Mouse (Mus musculus): ENCODE data around the gene Clec4f. TPM values are rescaled to one million over a fixed set of nuclear protein-coding genes. Genes with fewer than 3 reads are reported as not detected.
A peak's percentile ranks its signal among the peaks of the same experiment; 100 is the strongest.
"Not testable (repeated sequence)": the region's sequence is repeated elsewhere in the genome, so short reads cannot be mapped to it uniquely, and the experiment has no call there.

Gene Clec4f
- total RNA-seq, 2 experiments from 2014 or later = not detected

GRCm38 (mm10) chr6:83690936-83691335, 34.9 kb upstream of the Clec4f start:
- no peak overlapping the region for H3K4me3 ChIP-seq
- TF ChIP-seq CTCF (conservative IDR thresholded peaks at IDR 0.05) = no peak
- DNase-seq (ENCODE audit: low spot score in 2 of 2) = no peak
- no peak overlapping the region for H3K27ac ChIP-seq

- peak; percentile 81 for TF ChIP-seq CTCF (conservative IDR thresholded peaks at IDR 0.05)
- DNase-seq (ENCODE audit: low spot score in 2 of 2) = peak; percentile 5 to 46
- Histone ChIP-seq H3K4me3 (no peak overlapping the region), H3K27ac (no peak overlapping the region)
Measured at GRCm38 (mm10) chr6:83690277-83690676, 34.3 kb upstream of the Clec4f start.

GRCm38 (mm10) chr6:83689374-83689773, 33.4 kb upstream of the Clec4f start:
- Histone ChIP-seq H3K27ac (no peak overlapping the region), H3K4me3 (no peak overlapping the region)
- DNase-seq (ENCODE audit: low spot score in 2 of 2) = no peak
- TF ChIP-seq CTCF (conservative IDR thresholded peaks at IDR 0.05) = no peak

GRCm38 (mm10) chr6:83677757-83678156, 21.8 kb upstream of the Clec4f start, which contains the start of gene Cd207:
Gene Cd207, minus strand, starts transcription at chr6:83677857.
- no peak for DNase-seq (ENCODE audit: low spot score in 2 of 2)
- Histone ChIP-seq H3K27ac (no peak within 1 kb of the TSS), H3K4me3 (no peak within 1 kb of the TSS)
- no peak for TF ChIP-seq CTCF (conservative IDR thresholded peaks at IDR 0.05)

GRCm38 (mm10) chr6:83673395-83673794, 17.4 kb upstream of the Clec4f start:
- no peak overlapping the region for H3K27ac ChIP-seq
- peak; percentile 95 for TF ChIP-seq CTCF (conservative IDR thresholded peaks at IDR 0.05)
- DNase-seq (ENCODE audit: low spot score in 2 of 2) = peak; percentile 71 to 88
- H3K4me3 ChIP-seq = no peak overlapping the region

GRCm38 (mm10) chr6:83665009-83665408, 9.0 kb upstream of the Clec4f start:
- no peak for TF ChIP-seq CTCF (conservative IDR thresholded peaks at IDR 0.05)
- Histone ChIP-seq H3K27ac (no peak overlapping the region), H3K4me3 (no peak overlapping the region)
- DNase-seq (ENCODE audit: low spot score in 2 of 2) = peak in 1 of 2 experiments; percentile 7

GRCm38 (mm10) chr6:83660821-83661220, 4.8 kb upstream of the Clec4f start:
- DNase-seq (ENCODE audit: low spot score in 2 of 2) = no peak
- Histone ChIP-seq H3K27ac (no peak overlapping the region), H3K4me3 (no peak overlapping the region)
- no peak for TF ChIP-seq CTCF (conservative IDR thresholded peaks at IDR 0.05)

GRCm38 (mm10) chr6:83646715-83647114, 9.3 kb downstream of the Clec4f start:
- TF ChIP-seq CTCF (conservative IDR thresholded peaks at IDR 0.05) = no peak
- no peak overlapping the region for H3K27ac ChIP-seq
- H3K4me3 ChIP-seq = no peak overlapping the region
- DNase-seq (ENCODE audit: low spot score in 2 of 2) = no peak

- H3K27ac ChIP-seq = no peak overlapping the region
- DNase-seq (ENCODE audit: low spot score in 2 of 2) = no peak
- no peak for TF ChIP-seq CTCF (conservative IDR thresholded peaks at IDR 0.05)
- H3K4me3 ChIP-seq = no peak overlapping the region
Measured at GRCm38 (mm10) chr6:83635329-83635728, 20.7 kb downstream of the Clec4f start.

- DNase-seq (ENCODE audit: low spot score in 2 of 2); H3K4me3 ChIP-seq; H3K27ac ChIP-seq: not testable (repeated sequence)
Measured at GRCm38 (mm10) chr6:83634631-83635030, 21.4 kb downstream of the Clec4f start.

GRCm38 (mm10) chr6:83634106-83634505, 21.9 kb downstream of the Clec4f start:
- not testable (repeated sequence) for H3K27ac ChIP-seq; DNase-seq (ENCODE audit: low spot score in 2 of 2); H3K4me3 ChIP-seq

- no peak for DNase-seq (ENCODE audit: low spot score in 2 of 2)
- H3K27ac ChIP-seq = no peak overlapping the region
- TF ChIP-seq CTCF (conservative IDR thresholded peaks at IDR 0.05) = no peak
- H3K4me3 ChIP-seq = no peak overlapping the region
Measured at GRCm38 (mm10) chr6:83631815-83632214, 24.2 kb downstream of the Clec4f start.

- no peak for TF ChIP-seq CTCF (conservative IDR thresholded peaks at IDR 0.05)
- no peak overlapping the region for H3K27ac ChIP-seq
Measured at GRCm38 (mm10) chr6:83626781-83627180, 29.2 kb downstream of the Clec4f start.

GRCm38 (mm10) chr6:83619955-83620354, 36.0 kb downstream of the Clec4f start:
- Histone ChIP-seq H3K4me3 (no peak overlapping the region), H3K27ac (no peak overlapping the region; the same call in 1 of the 2 replicates)
- no peak for DNase-seq (ENCODE audit: low spot score in 2 of 2)
- no peak for TF ChIP-seq CTCF (conservative IDR thresholded peaks at IDR 0.05)

More at GRCm38 (mm10) chr6:83626781-83627180, 29.2 kb downstream of the Clec4f start:
- no peak for DNase-seq (ENCODE audit: low spot score in 2 of 2)
- H3K4me3 ChIP-seq = no peak overlapping the region

All from layer of hippocampus, adult 2 months (tissue).